In genomic region chr13:83481310-83481709, GRCm38 (mm10) we compare ENCODE assay signal across 14 mouse cellular contexts. TPM values are rescaled to one million over a fixed set of nuclear protein-coding genes. Genes with fewer than 3 reads are reported as not detected.
A peak's percentile ranks its signal among the peaks of the same experiment; 100 is the strongest.
DNase-seq lines count a peak whose midpoint lies in the region; ATAC-seq and TF ChIP-seq lines count a peak whose summit lies in the region.
"Had no signal": no experiment of that assay in that cellular context is flagged by ENCODE, and none has a peak within 500 bp of the region (broad histone marks: within the 10 kb centered on the region; RNA-seq: fewer than 3 reads in every experiment).

No protein-coding gene starts in this region.

- no peak for TF ChIP-seq CTCF in brain, embryonic 14.5 days (IDR thresholded peaks at IDR 0.05; ENCODE audit: borderline replicate concordance, extremely low read depth, insufficient read depth, insufficient read length)

- DNase-seq in cerebellum, postnatal 14 days, result peak; percentile 6 to 7
- DNase-seq in cerebellum, adult 8-10 months, result no peak
- DNase-seq in kidney, postnatal 10 days, result peak; percentile 12
- no peak for DNase-seq in kidney, adult 9 months
- DNase-seq in brain, embryonic 14.5 days (ENCODE audit: low read depth), result peak; percentile 77
- DNase-seq in heart, postnatal 14 days, result peak; percentile 8
- DNase-seq in spleen, adult 18-20 months, result no peak
- DNase-seq: cerebellum, postnatal 36 days; gastrocnemius, postnatal 25 days; liver; thymus, adult 18-20 months had no signal

- no peak for TF ChIP-seq POLR2A in brain, embryonic 14.5 days (IDR thresholded peaks at IDR 0.05; ENCODE audit: borderline replicate concordance, extremely low read depth, insufficient read depth, insufficient read length, poor library complexity, severe bottlenecking)

- intact Hi-C loops in heart, postnatal 14 days (cut with DNase I), result no loop called here

- ATAC-seq in cerebellum, adult (ENCODE audit: insufficient number of reproducible peaks, low FRiP score, low TSS enrichment), result no peak
- ATAC-seq: hindbrain, postnatal 0 days had no signal

RNA-seq across cellular contexts. Expression of gene Mef2c, which starts 22.5 kb away (rescaled TPM):
- 19.4 and 22.5 TPM in 2 replicates for polyA plus RNA-seq in brain, embryonic 14.5 days (2012; rRNA removed)
- total RNA-seq in heart, postnatal 14 days (2021), result 10 to 100 TPM; 67.9 to 74.7 TPM
- polyA plus RNA-seq: G1E had no signal

Comparison
In these comparisons a context has a peak if more than half of its experiments do, and no peak if none do; other contexts are left out.
1. DNase-seq: peak in cerebellum, postnatal 14 days (2 of 2), kidney, postnatal 10 days (single experiment), brain, embryonic 14.5 days (single experiment) and heart, postnatal 14 days (2 of 2); none in cerebellum, adult 8-10 months (single experiment), kidney, adult 9 months (single experiment) and spleen, adult 18-20 months (0 of 2).